Mouse (Mus musculus): ENCODE measurements around the gene Trpm2.
"Not testable (repeated sequence)": the region's sequence is repeated elsewhere in the genome, so short reads cannot be mapped to it uniquely, and the experiment has no call there.

DNA sequence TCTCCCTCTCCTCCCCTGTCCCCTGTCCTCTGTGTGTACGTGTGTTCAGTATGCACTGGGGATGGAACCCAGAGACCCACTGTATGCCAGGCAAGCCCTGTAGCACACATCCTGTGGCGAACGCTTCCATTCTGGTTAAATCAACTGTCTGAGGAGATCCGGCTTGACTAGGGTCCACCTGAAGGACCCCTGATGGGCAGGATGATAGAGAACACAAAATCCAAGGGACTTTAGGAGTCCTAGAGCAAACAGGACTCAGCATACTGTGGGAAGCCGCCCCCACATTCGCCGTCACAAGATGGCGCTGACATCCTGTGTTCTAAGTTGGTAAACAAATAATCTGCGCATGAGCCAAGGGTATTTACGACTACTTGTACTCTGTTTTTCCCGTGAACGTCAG lies 19.9 kb downstream of the Trpm2 start:
- TF ChIP-seq EP300 (optimal IDR thresholded peaks at IDR 0.05); CTCF (IDR thresholded peaks at IDR 0.05; ENCODE audit: low read depth): not testable (repeated sequence)

Measured in stomach, postnatal 0 days (tissue).